Mouse (Mus musculus) bone marrow, adult 2 months (tissue): Measurements from ENCODE around the gene Gkn1.

Experiments used
- CTCF ChIP-seq: fragments of 200-500 bp; IDR thresholded peaks from 2 replicates; pipeline ENCODE4 v1.5.1; 2011; ENCODE audit warnings: low read length, control low read depth; ENCODE audit not compliant: control insufficient read depth, insufficient read depth
- POLR2A ChIP-seq: fragments of 200-500 bp; IDR thresholded peaks from 2 replicates; pipeline ENCODE4 v1.6.1; 2011; ENCODE audit warnings: low read depth, mild to moderate bottlenecking, control low read depth, low read length, borderline replicate concordance; ENCODE audit not compliant: control insufficient read depth

- TF ChIP-seq CTCF, result no peak
- TF ChIP-seq POLR2A, result no peak
Measured at GRCm38 (mm10) chr6:87301991-87302390, 48.8 kb downstream of the Gkn1 start.
